Mouse (Mus musculus) cortical plate, adult 2 months (tissue): ENCODE data around the gene Kbtbd6.

Experiments
- CTCF ChIP-seq: fragments of 200-500 bp; IDR thresholded peaks from 2 replicates; pipeline ENCODE4 v1.5.1; 2011; ENCODE audit warnings: mild to moderate bottlenecking, control low read depth, low read length; ENCODE audit not compliant: insufficient read depth; ENCODE audit errors: extremely low read depth
- POLR2A ChIP-seq: fragments of 200-500 bp; IDR thresholded peaks from 2 replicates; pipeline ENCODE4 v1.6.1; 2011; ENCODE audit warnings: mild to moderate bottlenecking, low read length, control low read depth; ENCODE audit not compliant: insufficient read depth; ENCODE audit errors: extremely low read depth

DNA sequence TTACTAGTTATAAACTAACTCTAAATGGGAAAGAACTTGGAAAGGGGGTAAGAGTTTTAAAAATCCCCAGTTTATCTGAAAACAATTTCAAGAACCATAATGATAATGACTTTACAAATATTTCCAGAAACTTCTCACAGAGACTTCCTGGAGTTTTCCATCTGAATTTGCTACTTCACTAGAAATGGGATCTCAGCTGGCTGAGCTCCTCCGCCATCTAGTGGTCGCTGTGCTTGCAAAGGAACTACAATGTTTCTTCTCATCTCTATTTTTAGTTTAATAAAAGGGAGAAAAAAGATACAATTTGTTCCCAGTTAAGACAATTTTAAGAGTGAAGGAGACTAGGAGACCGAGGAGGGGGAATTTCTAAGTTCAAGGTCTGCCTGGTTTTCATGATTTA lies 16.0 kb downstream of the Kbtbd6 start:
- TF ChIP-seq POLR2A (no peak), CTCF (peak; percentile 83)
